Mouse (Mus musculus) forebrain, embryonic 15.5 days (tissue): ENCODE results near the gene Gpr39. TPM values are rescaled to one million over a fixed set of nuclear protein-coding genes. Genes with fewer than 3 reads are reported as not detected.

Experiments
- ATAC-seq: fragments of 200-750 bp; cut with Nextera tagmentation; replicated peaks from 2 replicates; pipeline ENCODE4 v1.8.0; 2017; ENCODE audit warnings: mild to moderate bottlenecking, moderate TSS enrichment, moderate library complexity
- H3K27ac ChIP-seq: fragments of 300-500 bp; sonication (generic); replicated peaks from 2 replicates; pipeline ENCODE4 v1.5.1; 2015; ENCODE audit warnings: mild to moderate bottlenecking, inconsistent platforms
- H3K27me3 ChIP-seq: fragments of 300-500 bp; sonication (generic); 2 replicates; pipeline ENCODE4 v1.6.1; 2015; ENCODE audit warnings: inconsistent platforms
- H3K36me3 ChIP-seq: fragments of 300-500 bp; sonication (generic); 2 replicates; pipeline ENCODE4 v1.6.1; 2015; ENCODE audit warnings: mild to moderate bottlenecking, inconsistent platforms
- H3K4me1 ChIP-seq: fragments of 300-500 bp; sonication (generic); 2 replicates; pipeline ENCODE4 v1.6.1; 2015; ENCODE audit warnings: inconsistent platforms
- H3K4me2 ChIP-seq: fragments of 300-500 bp; sonication (generic); replicated peaks from 2 replicates; pipeline ENCODE4 v1.6.1; 2015; ENCODE audit warnings: mild to moderate bottlenecking, inconsistent platforms
- H3K4me3 ChIP-seq: fragments of 300-500 bp; sonication (generic); 2 replicates; pipeline ENCODE4 v1.5.1; 2015; ENCODE audit warnings: mild to moderate bottlenecking, inconsistent platforms
- H3K9ac ChIP-seq: fragments of 300-500 bp; sonication (generic); replicated peaks from 2 replicates; pipeline ENCODE4 v1.6.1; 2015; ENCODE audit warnings: mild to moderate bottlenecking, inconsistent platforms
- H3K9me3 ChIP-seq: fragments of 300-500 bp; sonication (generic); 2 replicates; pipeline ENCODE4 v1.6.1; 2016; ENCODE audit warnings: inconsistent platforms
- WGBS: fragments of 180-500 bp; shearing (Covaris S2); methylation state at CpG from one replicate; pipeline ENCODE4 v1.1.7; 2015; ENCODE audit warnings: mixed read lengths; 5-methylcytosine and 5-hydroxymethylcytosine counted together
- polyA plus RNA-seq: library from polyadenylated mRNA; unstranded; fragments of >200 nt; fragmentation: Nextera tagmentation; extraction: Ambion mirVana; gene quantifications from 2 replicates; pipeline ENCODE4 v1.2.1, GENCODE M21; 2015

The Gpr39 gene
- polyA plus RNA-seq, 1 experiment from 2014 or later: not detected

DNA sequence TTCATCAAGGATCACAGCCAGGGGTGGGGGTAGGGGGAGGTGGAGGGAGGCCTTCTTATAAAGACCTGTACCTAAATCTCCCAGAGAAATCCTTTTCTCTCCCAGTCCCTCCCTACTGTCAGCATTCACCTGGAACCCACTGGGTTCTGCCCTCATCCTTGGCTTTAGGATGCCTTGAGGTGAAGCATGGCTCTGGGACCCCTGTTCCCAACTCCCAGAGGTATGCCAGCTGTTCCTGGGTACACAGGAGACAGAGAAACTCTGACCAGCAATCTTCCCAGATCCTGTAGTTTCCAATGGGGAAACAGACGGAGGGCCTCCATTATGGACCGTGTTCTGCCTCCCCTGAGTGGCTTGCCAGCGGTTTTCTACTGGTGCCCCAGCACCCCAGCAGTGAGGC is 243.9 kb downstream of the Gpr39 start:
- no peaks in the 10 kb centered on the region for H3K36me3 ChIP-seq
- no peaks in the 10 kb centered on the region for H3K9me3 ChIP-seq
- no peak overlapping the region for H3K9ac ChIP-seq
- H3K4me2 ChIP-seq: no peak overlapping the region
- no peaks in the 10 kb centered on the region for H3K4me1 ChIP-seq
- no peak overlapping the region for H3K4me3 ChIP-seq
- H3K27me3 ChIP-seq: no peaks in the 10 kb centered on the region
- 97% methylated on average over 3 of the region's 3 CpGs for WGBS
- no peak overlapping the region for H3K27ac ChIP-seq
- ATAC-seq: no peak

DNA sequence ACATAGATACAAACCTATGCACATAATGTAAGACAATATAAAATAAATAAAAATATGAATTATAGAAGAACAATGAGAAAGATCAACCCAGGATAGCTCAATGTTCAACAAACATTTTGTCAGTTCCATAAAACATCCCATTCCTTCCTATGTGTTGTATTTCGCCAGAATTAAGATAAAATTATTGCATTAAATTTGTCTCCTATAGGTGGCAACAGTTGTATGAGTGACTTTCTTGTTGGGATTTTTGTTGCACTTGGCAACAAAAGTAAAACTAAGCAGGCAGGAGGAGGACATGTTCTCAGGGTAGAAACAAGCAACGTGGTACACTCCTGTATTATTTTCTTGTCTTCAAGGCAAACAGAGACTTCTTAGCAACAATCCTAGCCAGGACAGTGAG is 246.3 kb downstream of the Gpr39 start:
- Histone ChIP-seq H3K9ac (no peak overlapping the region), H3K4me1 (no peaks in the 10 kb centered on the region), H3K36me3 (no peaks in the 10 kb centered on the region), H3K27me3 (no peaks in the 10 kb centered on the region), H3K27ac (no peak overlapping the region), H3K4me2 (no peak overlapping the region), H3K4me3 (no peak overlapping the region), H3K9me3 (no peaks in the 10 kb centered on the region)
- WGBS: 80% methylated on average over 2 of the region's 2 CpGs
- no peak for ATAC-seq

Other genes with a start within 250 kb of the Gpr39 start
- gene Actr3, start 241.3 kb upstream of the Gpr39 start, polyA plus RNA-seq: 245 and 250 TPM in 2 replicates
- 30.1 and 33.6 TPM in 2 replicates for gene Slc35f5, start 116.4 kb upstream of the Gpr39 start, polyA plus RNA-seq
- 26.7 and 34.4 TPM in 2 replicates for gene Lypd1, start 236.1 kb downstream of the Gpr39 start, polyA plus RNA-seq